Mouse (Mus musculus) myocyte (in vitro differentiated cells): Measurements from ENCODE around the gene Adamts2.

Experiments
- CEBPB ChIP-seq: IDR thresholded peaks from 2 replicates; pipeline ENCODE4 v1.6.1; 2011; ENCODE audit warnings: mild to moderate bottlenecking, moderate library complexity; ENCODE audit not compliant: poor library complexity, insufficient read depth, severe bottlenecking
- E2F4 ChIP-seq: IDR thresholded peaks from one replicate; pipeline ENCODE4 v1.6.1; 2011; ENCODE audit warnings: mild to moderate bottlenecking, control low read depth, moderate library complexity; ENCODE audit not compliant: insufficient read depth
- MAX ChIP-seq: IDR thresholded peaks from one replicate; pipeline ENCODE4 v1.6.1; 2011; ENCODE audit warnings: low read depth, mild to moderate bottlenecking, control low read depth
- MYOD1 ChIP-seq, 3 experiments: IDR thresholded peaks; one replicate each; pipeline ENCODE4 v1.6.1; 2011; ENCODE audit warnings: control low read depth in 2 of 3, low read depth in 2 of 3, mild to moderate bottlenecking in 2 of 3, moderate library complexity in 1 of 3; ENCODE audit not compliant: insufficient read length in 2 of 3, control insufficient read depth in 1 of 3
- MYOG ChIP-seq, 3 experiments: IDR thresholded peaks; one replicate each; pipeline ENCODE4 v1.6.1; 2011; ENCODE audit warnings: control low read depth in 2 of 3, low read depth in 2 of 3, mild to moderate bottlenecking in 2 of 3; ENCODE audit not compliant: insufficient read length in 2 of 3, control insufficient read depth in 1 of 3, insufficient read depth in 1 of 3
- POLR2A ChIP-seq: IDR thresholded peaks from one replicate; pipeline ENCODE4 v1.6.1; 2011; ENCODE audit warnings: low read depth, mild to moderate bottlenecking, control low read depth, moderate library complexity; ENCODE audit not compliant: insufficient read length
- POLR2AphosphoS2 ChIP-seq: IDR thresholded peaks from one replicate; pipeline ENCODE4 v1.6.1; 2011; ENCODE audit warnings: low read depth, control low read depth; ENCODE audit not compliant: insufficient read length
- REST ChIP-seq: IDR thresholded peaks from one replicate; pipeline ENCODE4 v1.6.1; 2011; ENCODE audit warnings: mild to moderate bottlenecking, control low read depth, moderate library complexity; ENCODE audit not compliant: insufficient read depth, insufficient read length
- SRF ChIP-seq: IDR thresholded peaks from one replicate; pipeline ENCODE4 v1.6.1; 2011; ENCODE audit warnings: low read depth; ENCODE audit not compliant: control insufficient read depth, insufficient read length
- TCF12 ChIP-seq: IDR thresholded peaks from one replicate; pipeline ENCODE4 v1.6.1; 2011; ENCODE audit warnings: mild to moderate bottlenecking, control low read depth; ENCODE audit not compliant: poor library complexity, insufficient read depth, severe bottlenecking
- USF1 ChIP-seq: IDR thresholded peaks from one replicate; pipeline ENCODE4 v1.6.1; 2011; ENCODE audit warnings: low read depth, mild to moderate bottlenecking, control low read depth, moderate library complexity

- TF ChIP-seq POLR2A (no peak), MYOG (IDR thresholded peaks at IDR 0.05; ENCODE audit: control insufficient read depth in 1 of 3, insufficient read depth in 1 of 3, insufficient read length in 2 of 3, low read depth in 2 of 3) (no peak), CEBPB (no peak), MAX (no peak), USF1 (no peak), MYOD1 (IDR thresholded peaks at IDR 0.05; ENCODE audit: control insufficient read depth in 1 of 3, insufficient read length in 2 of 3, low read depth in 2 of 3) (no peak), TCF12 (no peak), REST (no peak), E2F4 (no peak), POLR2AphosphoS2 (no peak), SRF (no peak)
Observed at GRCm38 (mm10) chr11:50602356-50603081, 635 bp downstream of the Adamts2 start.
